Mouse (Mus musculus): Measurements from ENCODE around the gene B4galt7. TPM values are rescaled to one million over a fixed set of nuclear protein-coding genes. Genes with fewer than 3 reads are reported as not detected.
A peak's percentile ranks its signal among the peaks of the same experiment; 100 is the strongest.
"Not testable (repeated sequence)": the region's sequence is repeated elsewhere in the genome, so short reads cannot be mapped to it uniquely, and the experiment has no call there.

B4galt7 gene
- polyA plus RNA-seq (2015; fragmentation: Nextera tagmentation; extraction: Ambion mirVana): 13.9 and 14.3 TPM in 2 replicates

DNA sequence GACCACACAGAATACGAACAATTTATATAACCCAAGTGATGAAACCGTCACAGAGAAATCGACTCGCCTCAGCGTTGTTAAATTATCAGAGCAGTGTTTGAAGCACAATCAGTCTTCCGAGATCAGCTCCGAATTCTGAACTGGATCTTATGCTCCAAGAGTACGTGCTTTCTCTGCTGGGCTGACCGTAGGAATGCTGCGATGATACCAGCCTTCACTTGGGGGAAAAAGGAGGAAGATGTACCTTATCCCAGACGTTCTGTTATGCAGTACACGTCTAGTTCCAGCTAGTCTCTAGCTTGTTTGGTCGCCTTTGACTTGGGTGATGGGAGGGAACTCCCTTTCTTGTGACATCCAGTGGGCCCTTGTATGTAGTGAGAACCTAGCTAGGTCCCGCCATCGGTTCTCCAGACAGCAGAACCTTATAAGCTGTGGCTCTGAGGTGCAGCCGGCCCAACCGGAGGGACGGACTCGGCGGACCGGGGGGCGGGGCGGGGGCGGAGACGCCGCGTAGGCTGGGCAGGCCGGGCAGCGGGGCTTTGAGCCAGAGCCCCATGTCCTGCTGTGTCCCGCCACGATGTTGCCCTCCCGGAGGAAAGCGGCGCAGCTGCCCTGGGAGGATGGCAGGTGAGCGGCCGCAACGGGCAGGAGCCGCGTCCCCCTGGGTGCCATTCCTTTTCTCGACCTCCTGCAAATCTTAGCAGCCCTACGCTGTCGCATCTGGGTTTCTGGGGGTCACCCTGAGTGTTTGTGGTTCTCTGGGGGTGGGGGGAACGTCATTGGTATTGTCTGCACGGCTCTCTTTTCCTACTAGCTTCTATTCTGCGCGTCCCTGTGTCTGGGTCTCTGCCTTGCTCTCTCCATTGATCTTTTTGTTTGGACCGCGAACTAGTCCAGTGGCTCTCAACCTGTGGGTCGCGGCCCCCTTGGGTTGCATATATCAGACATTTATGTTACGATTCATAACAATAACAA lies at the start of gene B4galt7:
Gene B4galt7 (plus strand): TSS at position 331 of the 975 bp plus-strand sequence.
- Histone ChIP-seq H3K9ac (ENCODE audit: low read depth, low read length) (peak within 1 kb of the TSS; percentile 86), H3K27me3 (replicated peaks; ENCODE audit: control insufficient read depth, insufficient read depth, low read length) (no peaks in the 10 kb centered on the region), H3K4me3 (ENCODE audit: low read depth, low read length) (peak within 1 kb of the TSS; percentile 93), H3K36me3 (ENCODE audit: control insufficient read depth, insufficient read depth) (peaks cover 41% of the 10 kb centered on the region), H3K4me1 (replicated peaks; ENCODE audit: control insufficient read depth, insufficient read depth, low read length) (no peaks in the 10 kb centered on the region; the same call in 1 of the 2 replicates), H3K4me2 (replicated peaks; ENCODE audit: low read depth) (peak within 1 kb of the TSS; percentile 73), H3K27ac (ENCODE audit: low read depth, low read length) (peak within 1 kb of the TSS; percentile 66; the same call in 1 of the 2 replicates), H3K9me3 (ENCODE audit: control insufficient read depth) (no peaks in the 10 kb centered on the region)
- no peak for TF ChIP-seq CTCF (IDR thresholded peaks at IDR 0.05; ENCODE audit: low read depth)
- 7% methylated on average over 51 of the region's 51 CpGs for WGBS
- ATAC-seq: peak; percentile 80

DNA sequence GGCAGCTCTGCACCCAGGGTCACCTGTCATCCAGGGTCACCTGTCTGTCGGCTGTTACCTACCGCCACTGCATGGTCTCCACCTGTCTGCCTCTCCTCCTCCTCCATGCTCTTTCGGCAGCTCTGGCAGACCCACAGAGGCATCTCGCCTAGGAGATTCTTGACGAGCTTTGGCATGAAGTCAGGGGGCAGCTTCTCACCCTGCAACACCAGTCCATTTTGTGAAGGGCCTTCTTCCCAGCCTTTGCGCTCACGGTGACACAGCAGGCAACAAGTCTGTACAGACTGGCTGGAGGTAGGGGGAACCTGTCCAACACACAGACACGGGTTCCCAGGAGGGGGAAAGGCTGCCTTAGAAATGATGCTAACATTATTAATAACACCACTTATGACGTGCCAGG lies 43.8 kb upstream of the B4galt7 start:
- H3K36me3 ChIP-seq (ENCODE audit: control insufficient read depth, insufficient read depth): peaks cover 27% of the 10 kb centered on the region
- no peaks in the 10 kb centered on the region for H3K4me1 ChIP-seq (replicated peaks; ENCODE audit: control insufficient read depth, insufficient read depth, low read length)
- no peak overlapping the region for H3K4me2 ChIP-seq (replicated peaks; ENCODE audit: low read depth)
- no peak for ATAC-seq
- no peaks in the 10 kb centered on the region for H3K27me3 ChIP-seq (replicated peaks; ENCODE audit: control insufficient read depth, insufficient read depth, low read length)
- no peak overlapping the region for H3K9ac ChIP-seq (ENCODE audit: low read depth, low read length)
- no peak overlapping the region for H3K27ac ChIP-seq (ENCODE audit: low read depth, low read length)
- WGBS: 90% methylated on average over 9 of the region's 9 CpGs
- H3K9me3 ChIP-seq (ENCODE audit: control insufficient read depth): no peaks in the 10 kb centered on the region
- no peak for TF ChIP-seq CTCF (IDR thresholded peaks at IDR 0.05; ENCODE audit: low read depth)
- no peak overlapping the region for H3K4me3 ChIP-seq (ENCODE audit: low read depth, low read length)

DNA sequence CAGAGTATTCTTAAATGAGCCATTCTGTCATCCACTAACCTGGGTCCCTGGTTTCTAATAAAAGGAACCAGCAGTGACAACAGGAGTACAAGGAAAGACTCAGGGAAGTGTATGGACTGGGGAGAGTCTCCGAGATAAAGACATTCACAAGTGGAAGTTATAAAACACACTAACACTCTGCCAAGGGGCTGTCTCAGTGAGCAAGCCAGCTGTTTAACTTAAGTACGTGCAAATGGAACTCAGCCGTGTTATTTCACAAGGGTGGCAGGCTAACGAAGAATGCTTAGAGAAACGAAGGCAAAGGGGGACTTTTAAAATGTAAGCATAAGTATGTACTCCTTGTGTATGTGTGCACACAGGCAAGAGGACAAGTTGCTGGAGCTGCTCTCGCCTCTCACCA lies 42.2 kb upstream of the B4galt7 start:
- no peak for TF ChIP-seq CTCF (IDR thresholded peaks at IDR 0.05; ENCODE audit: low read depth)
- Histone ChIP-seq H3K4me3 (ENCODE audit: low read depth, low read length) (no peak overlapping the region), H3K9me3 (ENCODE audit: control insufficient read depth) (no peaks in the 10 kb centered on the region), H3K4me1 (replicated peaks; ENCODE audit: control insufficient read depth, insufficient read depth, low read length) (no peaks in the 10 kb centered on the region), H3K36me3 (ENCODE audit: control insufficient read depth, insufficient read depth) (peaks cover 27% of the 10 kb centered on the region), H3K27ac (ENCODE audit: low read depth, low read length) (no peak overlapping the region), H3K4me2 (replicated peaks; ENCODE audit: low read depth) (no peak overlapping the region), H3K9ac (ENCODE audit: low read depth, low read length) (no peak overlapping the region), H3K27me3 (replicated peaks; ENCODE audit: control insufficient read depth, insufficient read depth, low read length) (no peaks in the 10 kb centered on the region)
- WGBS: 57% methylated on average over 6 of the region's 6 CpGs
- no peak for ATAC-seq

DNA sequence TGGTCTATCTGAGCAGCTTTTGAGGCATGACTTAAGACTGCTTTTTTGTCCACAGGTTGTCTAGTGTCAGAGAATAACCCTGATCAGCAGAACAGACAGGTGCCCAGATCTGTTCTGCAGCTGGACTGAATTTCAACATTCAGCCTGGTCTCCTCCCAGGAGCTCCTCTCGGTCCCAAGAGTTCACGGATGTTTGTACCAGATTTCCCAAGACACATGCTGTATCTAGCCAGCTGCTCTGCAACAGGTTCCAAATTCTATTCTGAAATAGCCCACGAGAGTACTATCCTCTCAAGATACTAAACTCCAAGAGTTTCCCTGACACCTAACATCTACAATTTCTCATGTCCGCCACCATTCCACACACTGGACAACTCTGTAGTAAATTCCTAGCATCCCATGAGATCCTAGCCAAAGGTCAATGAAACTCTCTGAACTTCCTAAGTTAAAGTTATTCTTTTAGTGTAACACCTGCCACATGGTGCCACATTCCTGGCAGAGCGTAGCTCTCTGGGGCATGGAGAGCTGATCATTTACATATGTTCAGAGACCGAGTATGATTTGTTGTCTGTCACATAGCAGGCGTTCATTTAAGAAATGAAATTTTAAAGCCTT lies 36.3 kb upstream of the B4galt7 start:
- Histone ChIP-seq H3K27ac (ENCODE audit: low read depth, low read length) (peak overlapping the region; percentile 28; the same call in 1 of the 2 replicates), H3K9ac (ENCODE audit: low read depth, low read length) (0 out of 2 replicates have a peak overlapping the region, but pooled peaks have one; percentile 7), H3K4me1 (replicated peaks; ENCODE audit: control insufficient read depth, insufficient read depth, low read length) (no peaks in the 10 kb centered on the region), H3K4me3 (ENCODE audit: low read depth, low read length) (no peak overlapping the region), H3K27me3 (replicated peaks; ENCODE audit: control insufficient read depth, insufficient read depth, low read length) (no peaks in the 10 kb centered on the region), H3K9me3 (ENCODE audit: control insufficient read depth) (no peaks in the 10 kb centered on the region), H3K36me3 (ENCODE audit: control insufficient read depth, insufficient read depth) (peaks cover 6% of the 10 kb centered on the region; the same call in 1 of the 2 replicates), H3K4me2 (replicated peaks; ENCODE audit: low read depth) (no peak overlapping the region)
- ATAC-seq: no peak
- TF ChIP-seq CTCF (IDR thresholded peaks at IDR 0.05; ENCODE audit: low read depth): no peak
- 65% methylated on average over 7 of the region's 7 CpGs for WGBS

DNA sequence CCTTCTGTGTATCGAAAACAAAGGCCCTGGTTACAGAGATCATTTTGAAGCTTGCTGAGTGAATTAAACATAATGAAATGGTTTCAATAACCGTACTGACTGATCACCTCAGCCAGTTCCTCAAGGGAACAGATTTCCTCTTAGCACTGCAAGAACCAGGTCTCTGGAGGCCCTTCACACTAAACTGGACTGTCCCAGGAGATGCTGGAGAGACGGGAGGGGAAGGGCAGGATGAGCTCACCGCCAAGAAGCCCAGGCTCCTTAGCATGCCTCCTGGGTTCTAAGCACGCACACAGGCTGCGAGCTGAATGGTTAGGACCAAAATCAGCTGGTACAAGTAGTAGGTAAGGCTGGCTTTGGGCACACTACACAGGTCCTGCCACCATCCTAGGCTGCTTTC lies 32.7 kb upstream of the B4galt7 start:
- H3K4me3 ChIP-seq (ENCODE audit: low read depth, low read length): no peak overlapping the region
- 83% methylated on average over 6 of the region's 6 CpGs for WGBS
- ATAC-seq: no peak

DNA sequence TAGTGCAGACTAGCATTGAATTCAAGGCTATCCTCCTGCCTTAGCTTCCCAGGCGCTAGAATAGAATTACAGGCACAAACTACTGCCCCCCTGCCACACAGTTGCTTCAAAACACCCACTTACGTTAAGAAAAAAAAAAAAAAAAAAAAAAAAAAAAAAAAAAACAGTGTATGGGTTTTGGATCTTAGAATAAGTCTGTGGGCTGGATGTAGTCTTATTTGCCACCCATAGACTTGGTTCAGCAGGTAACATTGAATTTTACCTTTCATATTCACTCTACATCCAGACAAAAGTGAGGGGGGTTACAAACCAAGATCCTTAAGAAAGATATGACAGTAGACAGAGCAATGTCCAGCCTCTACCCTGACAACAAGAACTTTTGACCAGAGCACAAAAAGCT lies 31.7 kb upstream of the B4galt7 start:
- no peak overlapping the region for H3K4me3 ChIP-seq (ENCODE audit: low read depth, low read length)
- H3K4me1 ChIP-seq (replicated peaks; ENCODE audit: control insufficient read depth, insufficient read depth, low read length): no peaks in the 10 kb centered on the region
- no peak for TF ChIP-seq CTCF (IDR thresholded peaks at IDR 0.05; ENCODE audit: low read depth)
- H3K9ac ChIP-seq (ENCODE audit: low read depth, low read length): no peak overlapping the region
- 87% methylated on average over 2 of the region's 2 CpGs for WGBS
- no peak overlapping the region for H3K27ac ChIP-seq (ENCODE audit: low read depth, low read length)
- H3K9me3 ChIP-seq (ENCODE audit: control insufficient read depth): no peaks in the 10 kb centered on the region
- peaks cover 6% of the 10 kb centered on the region; the same call in 1 of the 2 replicates for H3K36me3 ChIP-seq (ENCODE audit: control insufficient read depth, insufficient read depth)
- H3K4me2 ChIP-seq (replicated peaks; ENCODE audit: low read depth): no peak overlapping the region
- no peak for ATAC-seq
- no peaks in the 10 kb centered on the region for H3K27me3 ChIP-seq (replicated peaks; ENCODE audit: control insufficient read depth, insufficient read depth, low read length)

More for the DNA sequence above, 32.7 kb upstream of the B4galt7 start:
- Histone ChIP-seq H3K9ac (ENCODE audit: low read depth, low read length) (no peak overlapping the region), H3K4me1 (replicated peaks; ENCODE audit: control insufficient read depth, insufficient read depth, low read length) (no peaks in the 10 kb centered on the region), H3K27me3 (replicated peaks; ENCODE audit: control insufficient read depth, insufficient read depth, low read length) (no peaks in the 10 kb centered on the region), H3K4me2 (replicated peaks; ENCODE audit: low read depth) (no peak overlapping the region), H3K27ac (ENCODE audit: low read depth, low read length) (no peak overlapping the region), H3K36me3 (ENCODE audit: control insufficient read depth, insufficient read depth) (peaks cover 6% of the 10 kb centered on the region; the same call in 1 of the 2 replicates), H3K9me3 (ENCODE audit: control insufficient read depth) (no peaks in the 10 kb centered on the region)
- no peak for TF ChIP-seq CTCF (IDR thresholded peaks at IDR 0.05; ENCODE audit: low read depth)

DNA sequence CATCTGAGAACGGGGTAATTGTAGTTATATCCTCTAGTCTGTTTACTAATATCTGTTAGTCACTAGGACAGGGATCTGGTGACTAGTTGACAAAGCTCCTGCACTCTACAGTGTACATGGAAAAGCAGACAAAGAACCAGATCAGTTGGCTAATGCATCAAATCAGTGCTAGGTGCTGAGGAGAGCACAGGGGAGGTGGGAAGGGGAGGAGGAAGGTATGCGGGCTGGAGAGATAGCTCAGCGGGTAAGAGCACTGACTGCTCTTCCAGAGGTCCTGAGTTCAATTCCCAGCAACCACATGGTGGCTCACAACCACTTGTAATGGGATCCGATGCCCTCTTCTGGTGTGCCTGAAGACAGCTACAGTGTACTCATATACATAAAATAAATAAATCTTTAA lies 31.2 kb upstream of the B4galt7 start:
- not testable (repeated sequence) for H3K4me2 ChIP-seq (replicated peaks; ENCODE audit: low read depth); H3K9me3 ChIP-seq (ENCODE audit: control insufficient read depth); H3K4me3 ChIP-seq (ENCODE audit: low read depth, low read length); H3K4me1 ChIP-seq (replicated peaks; ENCODE audit: control insufficient read depth, insufficient read depth, low read length); H3K36me3 ChIP-seq (ENCODE audit: control insufficient read depth, insufficient read depth); H3K9ac ChIP-seq (ENCODE audit: low read depth, low read length); H3K27me3 ChIP-seq (replicated peaks; ENCODE audit: control insufficient read depth, insufficient read depth, low read length); H3K27ac ChIP-seq (ENCODE audit: low read depth, low read length); ATAC-seq
- WGBS: 67% methylated on average over 4 of the region's 4 CpGs
